Mouse (Mus musculus) bone marrow, adult 2 months (tissue): Measurements from ENCODE around the gene Rpl3l.

Experiments
- CTCF ChIP-seq: fragments of 200-500 bp; IDR thresholded peaks from 2 replicates; pipeline ENCODE4 v1.5.1; 2011; ENCODE audit warnings: low read length, control low read depth; ENCODE audit not compliant: control insufficient read depth, insufficient read depth
- POLR2A ChIP-seq: fragments of 200-500 bp; IDR thresholded peaks from 2 replicates; pipeline ENCODE4 v1.6.1; 2011; ENCODE audit warnings: low read depth, mild to moderate bottlenecking, control low read depth, low read length, borderline replicate concordance; ENCODE audit not compliant: control insufficient read depth

GRCm38 (mm10) chr17:24733434-24734050 is 5.9 kb downstream of the Rpl3l start:
- TF ChIP-seq CTCF (no peak), POLR2A (no peak)
